Mouse (Mus musculus): ENCODE data around the gene Epha3. TPM values are rescaled to one million over a fixed set of nuclear protein-coding genes. Genes with fewer than 3 reads are reported as not detected.

Epha3 gene
- polyA plus RNA-seq, 1 experiment from 2014 or later = 7.1 TPM

- H3K4me3 ChIP-seq (ENCODE audit: low read length) = no peak overlapping the region
- no peaks in the 10 kb centered on the region for H3K27me3 ChIP-seq (ENCODE audit: control insufficient read depth, insufficient read depth, low read length)
- no peak for ATAC-seq (replicated peaks; ENCODE audit: extremely low read depth, insufficient read depth, low FRiP score)
- no peak overlapping the region for H3K27ac ChIP-seq (ENCODE audit: low read length)
- no peak overlapping the region for H3K4me2 ChIP-seq (ENCODE audit: low read depth, low read length)
- no peaks in the 10 kb centered on the region for H3K36me3 ChIP-seq (ENCODE audit: control insufficient read depth, insufficient read depth)
- H3K9ac ChIP-seq (ENCODE audit: low read length) = no peak overlapping the region
- H3K4me1 ChIP-seq (ENCODE audit: control insufficient read depth, insufficient read depth, low read length) = no peaks in the 10 kb centered on the region
- no peaks in the 10 kb centered on the region for H3K9me3 ChIP-seq (replicated peaks; ENCODE audit: control insufficient read depth, low read length)
Observed at GRCm38 (mm10) chr16:63539489-63539888, 324.5 kb downstream of the Epha3 start.

DNA sequence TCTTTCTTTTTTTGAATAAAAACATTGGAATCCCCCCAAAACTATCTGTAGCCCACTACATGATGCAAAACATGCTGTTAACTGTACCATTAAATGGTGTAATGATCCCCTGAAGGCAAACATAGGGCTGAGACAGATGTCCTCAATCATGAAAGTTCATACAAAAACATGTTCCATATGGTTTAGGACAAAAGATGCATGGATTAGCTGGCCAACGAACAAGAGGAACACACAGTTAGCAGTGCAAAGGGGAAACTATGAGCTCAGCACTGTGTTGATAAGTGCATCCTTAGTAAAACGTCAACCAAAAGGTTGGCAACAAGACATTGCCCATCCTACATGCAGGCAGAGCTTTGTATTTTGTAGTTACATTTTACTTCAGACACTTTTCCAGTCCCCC lies 335.2 kb downstream of the Epha3 start:
- WGBS = 35% methylated on average over 2 of the region's 2 CpGs
- Histone ChIP-seq H3K27me3 (ENCODE audit: control insufficient read depth, insufficient read depth, low read length) (no peaks in the 10 kb centered on the region), H3K9ac (ENCODE audit: low read length) (no peak overlapping the region), H3K27ac (ENCODE audit: low read length) (no peak overlapping the region), H3K4me2 (ENCODE audit: low read depth, low read length) (no peak overlapping the region), H3K36me3 (ENCODE audit: control insufficient read depth, insufficient read depth) (no peaks in the 10 kb centered on the region), H3K4me3 (ENCODE audit: low read length) (no peak overlapping the region), H3K4me1 (ENCODE audit: control insufficient read depth, insufficient read depth, low read length) (no peaks in the 10 kb centered on the region), H3K9me3 (replicated peaks; ENCODE audit: control insufficient read depth, low read length) (no peaks in the 10 kb centered on the region)
- ATAC-seq (replicated peaks; ENCODE audit: extremely low read depth, insufficient read depth, low FRiP score) = no peak

DNA sequence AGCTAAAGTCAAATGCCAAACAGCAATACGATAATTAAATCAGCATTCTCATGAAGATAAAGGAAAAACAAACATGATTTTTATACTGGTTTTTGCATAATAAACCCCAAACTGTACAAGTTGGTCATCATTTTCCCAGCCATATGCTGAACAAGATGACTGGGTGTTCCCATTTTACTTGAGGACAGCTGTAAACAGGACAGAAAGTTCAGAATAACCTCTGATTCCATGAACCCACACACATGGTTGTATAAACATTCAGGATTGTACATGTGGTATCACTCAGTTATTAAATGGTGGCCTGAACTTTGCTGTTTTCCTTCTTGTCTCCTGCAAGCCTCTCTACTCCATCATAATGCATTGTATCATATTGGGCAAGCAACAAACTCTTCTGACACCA lies 346.3 kb downstream of the Epha3 start:
- Histone ChIP-seq H3K27ac (ENCODE audit: low read length) (no peak overlapping the region), H3K9me3 (replicated peaks; ENCODE audit: control insufficient read depth, low read length) (no peaks in the 10 kb centered on the region), H3K4me3 (ENCODE audit: low read length) (no peak overlapping the region), H3K27me3 (ENCODE audit: control insufficient read depth, insufficient read depth, low read length) (no peaks in the 10 kb centered on the region), H3K36me3 (ENCODE audit: control insufficient read depth, insufficient read depth) (no peaks in the 10 kb centered on the region), H3K4me1 (ENCODE audit: control insufficient read depth, insufficient read depth, low read length) (no peaks in the 10 kb centered on the region), H3K9ac (ENCODE audit: low read length) (no peak overlapping the region), H3K4me2 (ENCODE audit: low read depth, low read length) (no peak overlapping the region)
- 86% methylated on average over 1 of the region's 1 CpGs for WGBS
- no peak for ATAC-seq (replicated peaks; ENCODE audit: extremely low read depth, insufficient read depth, low FRiP score)

- ATAC-seq (replicated peaks; ENCODE audit: extremely low read depth, insufficient read depth, low FRiP score) = no peak
- Histone ChIP-seq H3K4me1 (ENCODE audit: control insufficient read depth, insufficient read depth, low read length) (no peaks in the 10 kb centered on the region), H3K27me3 (ENCODE audit: control insufficient read depth, insufficient read depth, low read length) (no peaks in the 10 kb centered on the region), H3K4me3 (ENCODE audit: low read length) (no peak overlapping the region), H3K9ac (ENCODE audit: low read length) (no peak overlapping the region), H3K27ac (ENCODE audit: low read length) (no peak overlapping the region), H3K36me3 (ENCODE audit: control insufficient read depth, insufficient read depth) (no peaks in the 10 kb centered on the region), H3K9me3 (replicated peaks; ENCODE audit: control insufficient read depth, low read length) (no peaks in the 10 kb centered on the region), H3K4me2 (ENCODE audit: low read depth, low read length) (no peak overlapping the region)
- 42% methylated on average over 2 of the region's 2 CpGs for WGBS
Observed at GRCm38 (mm10) chr16:63510069-63510468, 353.9 kb downstream of the Epha3 start.

DNA sequence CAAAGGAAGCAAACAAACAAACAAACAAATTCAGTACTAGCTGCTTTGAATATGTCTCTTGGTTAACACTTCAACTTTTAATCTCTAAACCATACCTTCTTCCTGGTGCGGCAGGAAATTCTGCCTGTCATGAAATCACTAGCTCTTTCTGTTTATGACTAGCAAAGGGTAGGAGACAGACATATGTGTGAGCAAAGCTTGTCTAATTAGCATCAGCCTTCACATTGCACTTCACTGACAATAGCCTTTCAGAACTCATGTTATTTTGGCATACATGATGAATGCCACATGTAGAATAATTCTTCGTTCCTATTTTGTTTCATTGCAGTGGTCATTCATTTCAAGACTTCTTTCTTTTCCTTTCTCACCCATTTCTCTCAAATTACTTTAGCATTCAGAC lies 357.5 kb downstream of the Epha3 start:
- ATAC-seq (replicated peaks; ENCODE audit: extremely low read depth, insufficient read depth, low FRiP score) = no peak
- H3K4me2 ChIP-seq (ENCODE audit: low read depth, low read length) = no peak overlapping the region
- 78% methylated on average over 2 of the region's 2 CpGs for WGBS

DNA sequence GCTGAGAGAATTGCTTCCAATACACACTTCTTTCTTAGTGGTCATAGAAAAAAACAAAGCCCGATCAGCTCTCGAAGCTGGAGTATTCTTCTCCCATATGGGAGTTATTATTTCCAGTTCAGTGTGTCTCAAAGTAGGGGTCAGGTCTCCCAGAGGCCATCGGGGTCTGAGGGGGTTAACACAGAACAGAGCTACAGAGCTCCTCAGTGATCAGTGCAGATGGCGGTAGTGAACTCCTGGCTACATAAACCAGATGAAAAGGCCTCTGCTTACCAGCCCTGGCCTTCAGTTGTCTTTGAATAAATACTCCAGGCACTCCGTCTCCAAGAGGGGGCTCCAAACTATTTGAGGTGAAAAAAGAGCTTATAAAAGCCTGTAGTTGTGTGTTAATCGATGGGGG lies 362.5 kb downstream of the Epha3 start:
- ATAC-seq (replicated peaks; ENCODE audit: extremely low read depth, insufficient read depth, low FRiP score) = no peak
- Histone ChIP-seq H3K36me3 (ENCODE audit: control insufficient read depth, insufficient read depth) (no peaks in the 10 kb centered on the region), H3K4me1 (ENCODE audit: control insufficient read depth, insufficient read depth, low read length) (no peaks in the 10 kb centered on the region), H3K9ac (ENCODE audit: low read length) (no peak overlapping the region), H3K9me3 (replicated peaks; ENCODE audit: control insufficient read depth, low read length) (no peaks in the 10 kb centered on the region), H3K27me3 (ENCODE audit: control insufficient read depth, insufficient read depth, low read length) (no peaks in the 10 kb centered on the region), H3K27ac (ENCODE audit: low read length) (no peak overlapping the region), H3K4me2 (ENCODE audit: low read depth, low read length) (no peak overlapping the region), H3K4me3 (ENCODE audit: low read length) (no peak overlapping the region)
- WGBS = 78% methylated on average over 6 of the region's 6 CpGs

More for the DNA sequence above, 357.5 kb downstream of the Epha3 start:
- H3K9me3 ChIP-seq (replicated peaks; ENCODE audit: control insufficient read depth, low read length) = no peaks in the 10 kb centered on the region
- no peaks in the 10 kb centered on the region for H3K36me3 ChIP-seq (ENCODE audit: control insufficient read depth, insufficient read depth)
- no peaks in the 10 kb centered on the region for H3K27me3 ChIP-seq (ENCODE audit: control insufficient read depth, insufficient read depth, low read length)
- no peaks in the 10 kb centered on the region for H3K4me1 ChIP-seq (ENCODE audit: control insufficient read depth, insufficient read depth, low read length)
- H3K4me3 ChIP-seq (ENCODE audit: low read length) = no peak overlapping the region
- no peak overlapping the region for H3K27ac ChIP-seq (ENCODE audit: low read length)
- H3K9ac ChIP-seq (ENCODE audit: low read length) = no peak overlapping the region

- Histone ChIP-seq H3K27me3 (ENCODE audit: control insufficient read depth, insufficient read depth, low read length) (no peaks in the 10 kb centered on the region), H3K36me3 (ENCODE audit: control insufficient read depth, insufficient read depth) (no peaks in the 10 kb centered on the region), H3K27ac (ENCODE audit: low read length) (no peak overlapping the region), H3K9ac (ENCODE audit: low read length) (no peak overlapping the region), H3K4me1 (ENCODE audit: control insufficient read depth, insufficient read depth, low read length) (no peaks in the 10 kb centered on the region), H3K9me3 (replicated peaks; ENCODE audit: control insufficient read depth, low read length) (no peaks in the 10 kb centered on the region), H3K4me2 (ENCODE audit: low read depth, low read length) (no peak overlapping the region), H3K4me3 (ENCODE audit: low read length) (no peak overlapping the region)
- ATAC-seq (replicated peaks; ENCODE audit: extremely low read depth, insufficient read depth, low FRiP score) = no peak
- WGBS = 76% methylated on average over 4 of the region's 4 CpGs
Observed at GRCm38 (mm10) chr16:63500975-63501393, 363.0 kb downstream of the Epha3 start.
